Mouse (Mus musculus): Measurements from ENCODE around the gene Lce1j.

DNA sequence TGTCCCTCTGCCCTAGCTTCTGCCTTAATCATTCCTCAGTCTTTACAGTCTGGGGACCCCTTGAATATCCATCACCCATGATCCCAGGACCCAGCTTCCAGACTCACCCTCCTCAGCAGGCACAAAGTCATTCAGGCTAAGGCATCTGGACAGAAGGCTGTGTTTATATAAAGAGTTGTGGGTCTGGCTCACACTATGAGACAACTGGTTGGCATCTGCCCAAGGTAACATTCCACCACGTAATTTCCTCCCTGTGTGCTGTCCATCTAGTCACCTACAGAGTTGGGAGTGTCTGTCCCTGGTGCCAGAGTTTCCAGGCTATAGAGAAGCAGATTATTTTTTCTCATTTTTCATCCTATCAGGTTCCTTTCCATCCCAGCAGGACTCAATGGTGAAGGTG, 36.8 kb upstream of the Lce1j start, which contains the start of gene Kprp:
- no peak for TF ChIP-seq CTCF (IDR thresholded peaks at IDR 0.05; ENCODE audit: low read depth)
- no peak for TF ChIP-seq EP300 (IDR thresholded peaks at IDR 0.05; ENCODE audit: low read depth)
